Mouse (Mus musculus): ENCODE results near the gene Tcp10c. TPM values are rescaled to one million over a fixed set of nuclear protein-coding genes. Genes with fewer than 3 reads are reported as not detected.

Gene Tcp10c
- total RNA-seq, 2 experiments from 2014 or later: not detected

Other genes starting within 250 kb of the Tcp10c start
- under 1 TPM in 1 of 2 experiments, not detected in 1; 0.14 TPM for gene Unc93a, start 222.8 kb upstream of the Tcp10c start, total RNA-seq (2021)
- not detected for gene Smok2a, start 133.4 kb upstream of the Tcp10c start, total RNA-seq (2021)
- gene Smok2b, start 124.3 kb upstream of the Tcp10c start, total RNA-seq (2021): not detected